Mouse (Mus musculus) heart, adult 2 months (tissue): Measurements from ENCODE around the gene Itgal. TPM values are rescaled to one million over a fixed set of nuclear protein-coding genes. Genes with fewer than 3 reads are reported as not detected.

Experiments used
- DNase-seq, 2 experiments: peaks; one replicate each; pipeline ENCODE4 v3.0.0; 2021
- H3K27ac ChIP-seq: fragments of 200-600 bp; 2 replicates; pipeline ENCODE4 v1.8.1; 2022
- H3K27me3 ChIP-seq: fragments of 200-500 bp; 2 replicates; pipeline ENCODE4 v1.6.1; 2012; ENCODE audit warnings: mild to moderate bottlenecking, low read length, inconsistent platforms, mixed read lengths; ENCODE audit not compliant: control insufficient read depth, insufficient read depth
- H3K36me3 ChIP-seq: fragments of 200-500 bp; 2 replicates; pipeline ENCODE4 v1.6.1; 2012; ENCODE audit warnings: low read length, inconsistent platforms; ENCODE audit not compliant: control insufficient read depth, insufficient read depth
- H3K4me1 ChIP-seq: fragments of 200-500 bp; 2 replicates; pipeline ENCODE4 v1.6.1; 2011; ENCODE audit warnings: low read length; ENCODE audit not compliant: control insufficient read depth, insufficient read depth
- H3K4me3 ChIP-seq: fragments of 200-600 bp; 2 replicates; pipeline ENCODE4 v1.8.1; 2022
- H3K79me2 ChIP-seq: fragments of 200-500 bp; replicated peaks from 2 replicates; pipeline ENCODE4 v1.6.1; 2012; ENCODE audit warnings: mild to moderate bottlenecking, inconsistent platforms, low read length, moderate library complexity, mixed read lengths; ENCODE audit not compliant: control insufficient read depth, insufficient read depth
- H3K9ac ChIP-seq: fragments of 200-500 bp; 2 replicates; pipeline ENCODE4 v1.6.1; 2012; ENCODE audit warnings: low read depth, mild to moderate bottlenecking, control low read depth, inconsistent platforms, low read length, mixed read lengths
- CTCF ChIP-seq: fragments of 200-600 bp; IDR thresholded peaks from 2 replicates; pipeline ENCODE4 v1.8.1; 2022; ENCODE audit warnings: antibody characterized with exemption, mild to moderate bottlenecking, moderate library complexity
- EP300 ChIP-seq: fragments of 200-500 bp; IDR thresholded peaks from 2 replicates; pipeline ENCODE4 v1.6.1; 2011; ENCODE audit warnings: low read depth, low read length, control low read depth; ENCODE audit not compliant: insufficient read depth
- POLR2A ChIP-seq: fragments of 200-500 bp; IDR thresholded peaks from 2 replicates; pipeline ENCODE4 v1.6.1; 2011; ENCODE audit warnings: mild to moderate bottlenecking, low read depth, low read length, control low read depth; ENCODE audit not compliant: insufficient read depth
- WGBS: fragments of 180-500 bp; shearing (Covaris S2); methylation state at CpG from one replicate; pipeline ENCODE4 v1.1.7; 2018; 5-methylcytosine and 5-hydroxymethylcytosine counted together
- intact Hi-C: fragments of 180-260 bp; cut with DNase I; formaldehyde crosslinking; loops from one replicate; pipeline ENCODE4 v1.15.1; 2025
- polyA plus RNA-seq: library from polyadenylated mRNA; depleted of rRNA; stranded (reverse); fragments of >200 nt; gene quantifications from 2 replicates; pipeline ENCODE4 v1.2.3, GENCODE M21; 2012
- total RNA-seq, 2 experiments: library from RNA; stranded (reverse); gene quantifications; 2 replicates each; pipeline ENCODE4 v1.2.3; 2021

Gene Itgal
- total and polyA plus RNA-seq, 3 experiments, result 1.7 to 5.0 (median 2.3) TPM

GRCm38 (mm10) chr7:127255965-127256364, 40.1 kb upstream of the Itgal start:
- no peak overlapping the region for H3K27ac ChIP-seq
- no peaks in the 10 kb centered on the region for H3K27me3 ChIP-seq
- H3K4me3 ChIP-seq, result no peak overlapping the region
- no peaks in the 10 kb centered on the region for H3K79me2 ChIP-seq
- no peak for TF ChIP-seq EP300
- TF ChIP-seq CTCF, result no peak
- no peak for TF ChIP-seq POLR2A
- no peak for DNase-seq
- H3K9ac ChIP-seq, result no peak overlapping the region
- intact Hi-C loops, result loop anchor here (2.0 kb wide), 1 partner anchor 89 kb away; the partner anchor contains the start of gene Zfp768
- H3K36me3 ChIP-seq, result no peaks in the 10 kb centered on the region
- 81% methylated on average over 2 of the region's 2 CpGs for WGBS
- peaks cover 2% of the 10 kb centered on the region for H3K4me1 ChIP-seq

GRCm38 (mm10) chr7:127256518-127256917, 39.5 kb upstream of the Itgal start:
- WGBS, result 81% methylated on average over 5 of the region's 5 CpGs
- intact Hi-C loops, result no loop called here

GRCm38 (mm10) chr7:127259186-127259905, 36.7 kb upstream of the Itgal start:
- H3K4me1 ChIP-seq, result peaks cover 4% of the 10 kb centered on the region
- DNase-seq, result no peak
- no peak overlapping the region for H3K4me3 ChIP-seq
- H3K27me3 ChIP-seq, result no peaks in the 10 kb centered on the region
- H3K27ac ChIP-seq, result no peak overlapping the region
- H3K36me3 ChIP-seq, result no peaks in the 10 kb centered on the region
- TF ChIP-seq CTCF (no peak), EP300 (no peak), POLR2A (no peak)
- no peaks in the 10 kb centered on the region for H3K79me2 ChIP-seq
- WGBS, result 77% methylated on average over 8 of the region's 8 CpGs
- H3K9ac ChIP-seq, result no peak overlapping the region
- intact Hi-C loops, result no loop called here

More at GRCm38 (mm10) chr7:127256518-127256917, 39.5 kb upstream of the Itgal start:
- H3K4me3 ChIP-seq, result no peak overlapping the region
- H3K27ac ChIP-seq, result no peak overlapping the region
- H3K27me3 ChIP-seq, result no peaks in the 10 kb centered on the region
- H3K4me1 ChIP-seq, result peaks cover 4% of the 10 kb centered on the region
- H3K9ac ChIP-seq, result no peak overlapping the region
- no peak for DNase-seq
- no peaks in the 10 kb centered on the region for H3K36me3 ChIP-seq
- no peaks in the 10 kb centered on the region for H3K79me2 ChIP-seq
- TF ChIP-seq CTCF, result no peak
- no peak for TF ChIP-seq EP300
- no peak for TF ChIP-seq POLR2A

- Histone ChIP-seq H3K9ac (peak within 1 kb of the TSS; percentile 66), H3K79me2 (no peaks in the 10 kb centered on the region), H3K4me1 (peaks cover 2% of the 10 kb centered on the region), H3K27me3 (no peaks in the 10 kb centered on the region), H3K36me3 (no peaks in the 10 kb centered on the region), H3K27ac (peak within 1 kb of the TSS; percentile 59; the same call in 1 of the 2 replicates), H3K4me3 (peak within 1 kb of the TSS; percentile 81)
- under 1% methylated on average over 50 of the region's 50 CpGs for WGBS
- TF ChIP-seq POLR2A (peak; percentile 80), EP300 (peak; percentile 64; the same call in 1 of the 2 replicates), CTCF (peak; percentile 89)
- peak; percentile 96 to 99 for DNase-seq
- intact Hi-C loops, result loop anchor here (2.0 to 5.0 kb wide), 2 partner anchors 14 to 47 kb away; partner anchors contain the start of gene Sephs2
Measured at GRCm38 (mm10) chr7:127260309-127261111, 35.5 kb upstream of the Itgal start, which contains the start of gene Dctpp1. Gene Dctpp1, minus strand, starts transcription at chr7:127260709.

- intact Hi-C loops, result loop anchor here (5.0 kb wide), 1 partner anchor 45 kb away; no protein-coding TSS in a partner anchor
- peaks cover 2% of the 10 kb centered on the region for H3K4me1 ChIP-seq
- no peak for DNase-seq
- no peak overlapping the region for H3K9ac ChIP-seq
- no peak overlapping the region for H3K27ac ChIP-seq
- no peaks in the 10 kb centered on the region for H3K36me3 ChIP-seq
- H3K79me2 ChIP-seq, result no peaks in the 10 kb centered on the region
- WGBS, result 71% methylated on average over 10 of the region's 10 CpGs
- H3K27me3 ChIP-seq, result no peaks in the 10 kb centered on the region
- no peak overlapping the region for H3K4me3 ChIP-seq
- TF ChIP-seq EP300, result no peak
- no peak for TF ChIP-seq POLR2A
- TF ChIP-seq CTCF, result no peak
Measured at GRCm38 (mm10) chr7:127262218-127262961, 33.7 kb upstream of the Itgal start.
